8 mouse cellular contexts compared by ENCODE assay signal in the genomic region with DNA sequence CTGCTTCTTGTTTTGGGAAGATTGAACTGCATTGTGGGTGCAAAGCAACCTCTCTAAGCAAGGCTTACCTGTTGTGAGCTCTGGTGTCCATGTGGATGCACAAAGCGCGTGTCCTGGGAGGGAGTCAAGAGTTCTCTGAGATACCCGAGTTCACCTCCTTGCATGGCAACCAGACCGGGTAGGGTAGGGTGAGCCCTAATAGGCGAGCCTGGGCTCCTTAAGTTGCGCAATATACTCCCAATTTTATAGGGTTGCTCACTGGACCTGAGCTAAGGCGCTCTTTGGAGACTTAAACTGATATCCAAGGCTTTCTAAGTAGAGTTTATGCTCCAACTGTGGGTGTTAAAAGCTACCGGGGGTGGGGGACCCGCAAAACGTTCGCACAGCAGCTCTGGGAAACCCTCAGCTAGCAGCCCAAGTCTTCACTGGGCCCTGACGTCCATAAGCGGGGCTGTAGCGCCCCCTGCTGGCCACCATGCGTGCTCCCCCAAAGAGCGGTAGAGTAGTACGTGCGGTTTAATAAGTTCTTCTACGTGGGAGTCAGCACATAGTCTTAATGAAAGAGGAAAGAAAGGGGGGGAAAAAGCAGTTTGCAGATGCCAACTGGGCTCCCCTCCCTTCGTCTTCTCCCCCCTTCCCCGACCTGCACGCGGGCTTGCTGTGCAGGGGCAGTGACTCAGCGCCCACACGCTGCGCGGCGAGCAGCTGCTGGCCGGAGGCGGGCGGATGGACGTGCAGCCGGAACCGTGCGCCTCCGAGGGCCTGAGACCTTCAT. TPM values are rescaled to one million over a fixed set of nuclear protein-coding genes. Genes with fewer than 3 reads are reported as not detected.
DNase-seq lines count a peak whose midpoint lies in the region; ATAC-seq lines count a peak whose summit lies in the region.

No protein-coding gene starts in this region.

- DNase-seq in ZHBTc4 (ENCODE audit: low read depth, low spot score) = peak; percentile 92
- DNase-seq in cerebellum, postnatal 36 days = peak; percentile 84
- peak; percentile 73 to 75 for DNase-seq in gastrocnemius, adult 8-10 months (ENCODE audit: low spot score in 2 of 2)
- peak; percentile 86 for DNase-seq in induced T-regulatory cell, adult 2 months (ENCODE audit: low read depth)
- DNase-seq in left cerebral cortex, postnatal 10 days (ENCODE audit: extremely low spot score in 1 of 2, low spot score in 2 of 2) = peak; percentile 85 to 88
- peak; percentile 83 for DNase-seq in right cerebral cortex, postnatal 14 days
- DNase-seq in urinary bladder, postnatal 4 days (ENCODE audit: low spot score in 2 of 2) = peak; percentile 78 to 84

- ATAC-seq in megakaryocyte-erythroid progenitor cell, adult 5-6 weeks (replicated peaks; ENCODE audit: low FRiP score, low TSS enrichment, poor library complexity, severe bottlenecking) = peak; percentile 65

- intact Hi-C loops in left cerebral cortex, postnatal 10 days (cut with DNase I) = loop anchor here (2.0 to 10.0 kb wide), 4 partner anchors 81 to 465 kb away; no protein-coding TSS in a partner anchor

RNA-seq across cellular contexts. Expression of a gene that starts 2.6 kb away (rescaled TPM):
- 1 to 10 TPM; 2.0 to 4.2 (median 2.5) TPM for total RNA-seq in gastrocnemius, adult 8-10 months (2022)
- 1 to 10 TPM; 1.5 to 3.4 TPM for total RNA-seq in left cerebral cortex, postnatal 10 days (2021)
- total RNA-seq in megakaryocyte-erythroid progenitor cell, adult 5-6 weeks (2014; fragmentation: Nextera tagmentation) = not detected in 2 replicates
- not detected in 2 replicates for total RNA-seq in megakaryocyte-erythroid progenitor cell, adult 5-6 weeks (2017)

RNA-seq across cellular contexts. Expression of a gene that starts 15.4 kb away (rescaled TPM):
- 10 to 100 TPM in 1 of 4 experiments, 1 to 10 TPM in 3; 6.7 to 10.4 (median 7.9) TPM for total RNA-seq in gastrocnemius, adult 8-10 months (2022)
- total RNA-seq in left cerebral cortex, postnatal 10 days (2021) = 10 to 100 TPM; 78.8 to 81.4 TPM
- 0.35 and 2.2 TPM in 2 replicates for total RNA-seq in megakaryocyte-erythroid progenitor cell, adult 5-6 weeks (2014; fragmentation: Nextera tagmentation)
- 0.34 TPM in 1 of 2 replicates, not detected in the other for total RNA-seq in megakaryocyte-erythroid progenitor cell, adult 5-6 weeks (2017)

Comparison
In these comparisons a context has a peak if more than half of its experiments do, and no peak if none do; other contexts are left out.
1. Peak in every context shown above with its lines: DNase-seq and ATAC-seq.
2. RNA of a gene that starts 15.4 kb away (total RNA-seq): 78.8 to 81.4 TPM in left cerebral cortex, postnatal 10 days; 6.7 to 10.4 TPM in gastrocnemius, adult 8-10 months and 0.34 to 2.2 TPM in megakaryocyte-erythroid progenitor cell, adult 5-6 weeks; every median in the first group is over 4 times any median in the second.